Mouse (Mus musculus): ENCODE measurements around the gene Gm128. TPM values are rescaled to one million over a fixed set of nuclear protein-coding genes. Genes with fewer than 3 reads are reported as not detected.

Gene Gm128
- polyA plus RNA-seq, 2 experiments, result 0.63 to 0.89 TPM

- Histone ChIP-seq H3K36me3 (ENCODE audit: control insufficient read depth, insufficient read depth, low read length) (peaks cover 36% of the 10 kb centered on the region), H3K27me3 (ENCODE audit: control insufficient read depth, insufficient read depth, low read length) (no peaks in the 10 kb centered on the region), H3K9me3 (ENCODE audit: control insufficient read depth, low read length) (no peaks in the 10 kb centered on the region), H3K4me3 (replicated peaks; ENCODE audit: low read length) (no peak overlapping the region), H3K9ac (ENCODE audit: low read depth, low read length, severe bottlenecking) (no peak overlapping the region), H3K27ac (replicated peaks; ENCODE audit: low read depth, low read length) (no peak overlapping the region), H3K4me1 (ENCODE audit: control insufficient read depth, insufficient read depth, low read length) (peaks cover 9% of the 10 kb centered on the region), H3K4me2 (replicated peaks; ENCODE audit: low read depth, low read length, severe bottlenecking) (no peak overlapping the region)
- DNase-seq (ENCODE audit: low spot score) (no peak), ATAC-seq (ENCODE audit: low FRiP score, low read depth) (no peak)
- TF ChIP-seq POLR2A (IDR thresholded peaks at IDR 0.05; ENCODE audit: borderline replicate concordance, extremely low read depth, insufficient read depth, insufficient read length), result no peak
- WGBS, result 55% methylated on average over 5 of the region's 5 CpGs
These were observed 44.6 kb upstream of the Gm128 start for GRCm38 (mm10) chr3:95286011-95286410.

- no peaks in the 10 kb centered on the region for H3K9me3 ChIP-seq (ENCODE audit: control insufficient read depth, low read length)
- 87% methylated on average over 5 of the region's 5 CpGs for WGBS
- no peak overlapping the region for H3K9ac ChIP-seq (ENCODE audit: low read depth, low read length, severe bottlenecking)
- no peak overlapping the region for H3K4me3 ChIP-seq (replicated peaks; ENCODE audit: low read length)
- peaks cover 32% of the 10 kb centered on the region for H3K36me3 ChIP-seq (ENCODE audit: control insufficient read depth, insufficient read depth, low read length)
- H3K4me2 ChIP-seq (replicated peaks; ENCODE audit: low read depth, low read length, severe bottlenecking), result no peak overlapping the region
- ATAC-seq (ENCODE audit: low FRiP score, low read depth) (no peak), DNase-seq (ENCODE audit: low spot score) (no peak)
- H3K27ac ChIP-seq (replicated peaks; ENCODE audit: low read depth, low read length), result no peak overlapping the region
- no peaks in the 10 kb centered on the region for H3K27me3 ChIP-seq (ENCODE audit: control insufficient read depth, insufficient read depth, low read length)
- TF ChIP-seq POLR2A (IDR thresholded peaks at IDR 0.05; ENCODE audit: borderline replicate concordance, extremely low read depth, insufficient read depth, insufficient read length), result no peak
- peaks cover 12% of the 10 kb centered on the region for H3K4me1 ChIP-seq (ENCODE audit: control insufficient read depth, insufficient read depth, low read length)
These were observed 44.0 kb upstream of the Gm128 start for GRCm38 (mm10) chr3:95285390-95285789.

- Histone ChIP-seq H3K4me2 (replicated peaks; ENCODE audit: low read depth, low read length, severe bottlenecking) (peak overlapping the region; percentile 68), H3K4me1 (ENCODE audit: control insufficient read depth, insufficient read depth, low read length) (peaks cover 13% of the 10 kb centered on the region)
These were observed 43.3 kb upstream of the Gm128 start for GRCm38 (mm10) chr3:95284501-95285281.

GRCm38 (mm10) chr3:95284062-95284461 is 42.7 kb upstream of the Gm128 start:
- Histone ChIP-seq H3K4me2 (replicated peaks; ENCODE audit: low read depth, low read length, severe bottlenecking) (peak overlapping the region; percentile 68), H3K36me3 (ENCODE audit: control insufficient read depth, insufficient read depth, low read length) (peaks cover 21% of the 10 kb centered on the region), H3K9ac (ENCODE audit: low read depth, low read length, severe bottlenecking) (peak overlapping the region; percentile 67), H3K27ac (replicated peaks; ENCODE audit: low read depth, low read length) (no peak overlapping the region), H3K4me3 (replicated peaks; ENCODE audit: low read length) (peak overlapping the region; percentile 77), H3K27me3 (ENCODE audit: control insufficient read depth, insufficient read depth, low read length) (no peaks in the 10 kb centered on the region), H3K9me3 (ENCODE audit: control insufficient read depth, low read length) (no peaks in the 10 kb centered on the region), H3K4me1 (ENCODE audit: control insufficient read depth, insufficient read depth, low read length) (peaks cover 13% of the 10 kb centered on the region)
- WGBS, result 8% methylated on average over 1 of the region's 1 CpGs
- DNase-seq (ENCODE audit: low spot score) (no peak), ATAC-seq (ENCODE audit: low FRiP score, low read depth) (no peak)
- TF ChIP-seq POLR2A (IDR thresholded peaks at IDR 0.05; ENCODE audit: borderline replicate concordance, extremely low read depth, insufficient read depth, insufficient read length), result no peak

More at GRCm38 (mm10) chr3:95284501-95285281, 43.3 kb upstream of the Gm128 start:
- no peaks in the 10 kb centered on the region for H3K27me3 ChIP-seq (ENCODE audit: control insufficient read depth, insufficient read depth, low read length)
- no peak overlapping the region for H3K27ac ChIP-seq (replicated peaks; ENCODE audit: low read depth, low read length)
- no peak for DNase-seq (ENCODE audit: low spot score)
- no peaks in the 10 kb centered on the region for H3K9me3 ChIP-seq (ENCODE audit: control insufficient read depth, low read length)
- peak overlapping the region; percentile 77; the same call in 1 of the 2 replicates for H3K4me3 ChIP-seq (replicated peaks; ENCODE audit: low read length)
- WGBS, result 85% methylated on average over 12 of the region's 12 CpGs
- no peak for TF ChIP-seq POLR2A (IDR thresholded peaks at IDR 0.05; ENCODE audit: borderline replicate concordance, extremely low read depth, insufficient read depth, insufficient read length)
- H3K36me3 ChIP-seq (ENCODE audit: control insufficient read depth, insufficient read depth, low read length), result peaks cover 25% of the 10 kb centered on the region
- no peak overlapping the region for H3K9ac ChIP-seq (ENCODE audit: low read depth, low read length, severe bottlenecking)
- no peak for ATAC-seq (ENCODE audit: low FRiP score, low read depth)

- peak overlapping the region; percentile 92 for H3K27ac ChIP-seq (replicated peaks; ENCODE audit: low read depth, low read length)
- no peak for TF ChIP-seq POLR2A (IDR thresholded peaks at IDR 0.05; ENCODE audit: borderline replicate concordance, extremely low read depth, insufficient read depth, insufficient read length)
- peaks cover 13% of the 10 kb centered on the region for H3K4me1 ChIP-seq (ENCODE audit: control insufficient read depth, insufficient read depth, low read length)
- peak overlapping the region; percentile 68 for H3K4me2 ChIP-seq (replicated peaks; ENCODE audit: low read depth, low read length, severe bottlenecking)
- DNase-seq (ENCODE audit: low spot score) (no peak), ATAC-seq (ENCODE audit: low FRiP score, low read depth) (no peak)
- peaks cover 16% of the 10 kb centered on the region for H3K36me3 ChIP-seq (ENCODE audit: control insufficient read depth, insufficient read depth, low read length)
- peak overlapping the region; percentile 67 for H3K9ac ChIP-seq (ENCODE audit: low read depth, low read length, severe bottlenecking)
- WGBS, result 2% methylated on average over 7 of the region's 7 CpGs
- H3K27me3 ChIP-seq (ENCODE audit: control insufficient read depth, insufficient read depth, low read length), result no peaks in the 10 kb centered on the region
- H3K4me3 ChIP-seq (replicated peaks; ENCODE audit: low read length), result peak overlapping the region; percentile 77
- no peaks in the 10 kb centered on the region for H3K9me3 ChIP-seq (ENCODE audit: control insufficient read depth, low read length)
These were observed 42.2 kb upstream of the Gm128 start for GRCm38 (mm10) chr3:95283589-95283941.

All from limb, embryonic 14.5 days (tissue).